Mouse (Mus musculus): ENCODE data around the gene Ptch1. TPM values are rescaled to one million over a fixed set of nuclear protein-coding genes. Genes with fewer than 3 reads are reported as not detected.

Ptch1 gene
- total and polyA plus RNA-seq, 3 experiments = 6.2 to 14.9 (median 7.4) TPM

- H3K27ac ChIP-seq (ENCODE audit: insufficient read depth, low read depth) = no peak overlapping the region
- in situ Hi-C loops (cut with MboI; ENCODE audit: low pct_ligation_motif_present, low pct_unique_long_range_greater_than_20kb, low sequenced_read_pairs) = loop anchor here (25.0 kb wide), 1 partner anchor 242 kb away; the partner anchor contains the start of gene Ercc6l2
- no peak overlapping the region for H3K4me3 ChIP-seq (replicated peaks in 1 of 3; ENCODE audit: low read depth in 2 of 3, low read length in 2 of 3, poor library complexity in 1 of 3)
- H3K36me3 ChIP-seq (replicated peaks in 1 of 2; ENCODE audit: control insufficient read depth in 1 of 2, insufficient read depth in 1 of 2, low read length in 1 of 2) = no peaks in the 10 kb centered on the region
- no peak for DNase-seq (ENCODE audit: extremely low read depth)
- TF ChIP-seq CHD2 (IDR thresholded peaks at IDR 0.05; ENCODE audit: low read length) (no peak), MEF2A (IDR thresholded peaks at IDR 0.05; ENCODE audit: borderline replicate concordance, low read depth, low read length) (no peak), NELFE (IDR thresholded peaks at IDR 0.05; ENCODE audit: low read depth, low read length) (no peak), ZC3H11A (IDR thresholded peaks at IDR 0.05; ENCODE audit: low read depth, low read length) (no peak), POLR2AphosphoS2 (IDR thresholded peaks at IDR 0.05; ENCODE audit: low read depth, low read length) (no peak), ELF1 (IDR thresholded peaks at IDR 0.05; ENCODE audit: low read depth, low read length) (no peak), GABPA (IDR thresholded peaks at IDR 0.05; ENCODE audit: insufficient replicate concordance, low read depth, low read length) (no peak), ZKSCAN1 (IDR thresholded peaks at IDR 0.05; ENCODE audit: borderline replicate concordance, low read depth, low read length) (no peak), ZNF384 (IDR thresholded peaks at IDR 0.05; ENCODE audit: low read depth, low read length) (no peak), E2F4 (IDR thresholded peaks at IDR 0.05; ENCODE audit: insufficient replicate concordance, low read depth, low read length) (no peak), JUN (IDR thresholded peaks at IDR 0.05; ENCODE audit: insufficient read depth, low read depth, low read length) (no peak), RAD21 (IDR thresholded peaks at IDR 0.05; ENCODE audit: low read depth, low read length) (no peak), KAT2A (IDR thresholded peaks at IDR 0.05; ENCODE audit: insufficient replicate concordance, low read length) (no peak), MAZ (IDR thresholded peaks at IDR 0.05; ENCODE audit: low read depth, low read length) (no peak), TBP (conservative IDR thresholded peaks at IDR 0.05; ENCODE audit: low read depth, low read length) (no peak)
- dilution Hi-C loops (cut with MboI; ENCODE audit: extremely low pct_ligation_motif_present, extremely low pct_unique_long_range_greater_than_20kb, low sequenced_read_pairs) = no loop called here
- no peaks in the 10 kb centered on the region for H3K79me2 ChIP-seq (replicated peaks; ENCODE audit: control insufficient read depth, extremely low read depth, insufficient read depth, poor library complexity, severe bottlenecking)
- H3K27me3 ChIP-seq (replicated peaks) = peaks cover 58% of the 10 kb centered on the region
- H3K4me2 ChIP-seq (ENCODE audit: insufficient read depth, low read depth, poor library complexity, severe bottlenecking) = no peak overlapping the region
- peaks cover 7 to 30% of the 10 kb centered on the region in 2 experiments for H3K4me1 ChIP-seq (ENCODE audit: control insufficient read depth in 1 of 2, insufficient read depth in 2 of 2)
- H3K9me3 ChIP-seq (replicated peaks; ENCODE audit: low read length) = no peaks in the 10 kb centered on the region
- H3K9ac ChIP-seq (ENCODE audit: insufficient read depth, low read depth) = no peak overlapping the region
These were observed 2.9 kb downstream of the Ptch1 start for GRCm38 (mm10) chr13:63570456-63570855.

DNA sequence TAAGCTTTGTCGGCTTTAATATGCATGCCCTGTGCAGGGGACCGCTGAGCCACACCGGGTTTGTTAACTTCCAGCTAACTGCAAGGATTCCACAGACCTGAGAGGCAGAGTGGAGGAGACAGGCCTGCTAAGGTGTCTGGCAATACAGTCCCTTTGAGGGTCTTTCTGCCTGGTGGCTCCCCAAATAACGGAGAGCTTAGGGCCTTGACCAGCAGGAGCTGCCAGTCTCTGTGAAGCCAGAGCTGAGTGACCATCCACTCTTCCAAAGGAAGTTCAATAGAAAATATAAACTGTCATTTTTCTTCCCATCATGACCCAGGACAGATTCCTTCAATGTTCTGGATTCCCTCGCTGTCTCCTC lies 4.0 kb downstream of the Ptch1 start:
- peaks cover 3% of the 10 kb centered on the region for H3K79me2 ChIP-seq (replicated peaks; ENCODE audit: control insufficient read depth, extremely low read depth, insufficient read depth, poor library complexity, severe bottlenecking)
- in situ Hi-C loops (cut with MboI; ENCODE audit: low pct_ligation_motif_present, low pct_unique_long_range_greater_than_20kb, low sequenced_read_pairs) (loop anchor here (25.0 kb wide), 1 partner anchor 243 kb away; the partner anchor contains the start of gene Ercc6l2), dilution Hi-C loops (cut with MboI; ENCODE audit: extremely low pct_ligation_motif_present, extremely low pct_unique_long_range_greater_than_20kb, low sequenced_read_pairs) (no loop called here)
- no peak overlapping the region for H3K4me2 ChIP-seq (ENCODE audit: insufficient read depth, low read depth, poor library complexity, severe bottlenecking)
- no peak overlapping the region for H3K27ac ChIP-seq (ENCODE audit: insufficient read depth, low read depth)
- no peak overlapping the region for H3K4me3 ChIP-seq (replicated peaks in 1 of 3; ENCODE audit: low read depth in 2 of 3, low read length in 2 of 3, poor library complexity in 1 of 3)
- H3K9me3 ChIP-seq (replicated peaks; ENCODE audit: low read length) = no peaks in the 10 kb centered on the region
- H3K27me3 ChIP-seq (replicated peaks) = peaks cover 52% of the 10 kb centered on the region
- no peak overlapping the region for H3K9ac ChIP-seq (ENCODE audit: insufficient read depth, low read depth)
- DNase-seq (ENCODE audit: extremely low read depth) = no peak
- peaks cover 7 to 30% of the 10 kb centered on the region in 2 experiments for H3K4me1 ChIP-seq (ENCODE audit: control insufficient read depth in 1 of 2, insufficient read depth in 2 of 2)
- H3K36me3 ChIP-seq (replicated peaks in 1 of 2; ENCODE audit: control insufficient read depth in 1 of 2, insufficient read depth in 1 of 2, low read length in 1 of 2) = no peaks in the 10 kb centered on the region
- no peak for TF ChIP-seq CHD2 (IDR thresholded peaks at IDR 0.05; ENCODE audit: low read length)
- no peak for TF ChIP-seq NRF1 (IDR thresholded peaks at IDR 0.05; ENCODE audit: low read depth, low read length)
- TF ChIP-seq E2F4 (IDR thresholded peaks at IDR 0.05; ENCODE audit: insufficient replicate concordance, low read depth, low read length) = no peak
- TF ChIP-seq EP300 (IDR thresholded peaks at IDR 0.05; ENCODE audit: low read length) = no peak
- TF ChIP-seq ZMIZ1 (IDR thresholded peaks at IDR 0.05; ENCODE audit: low read depth, low read length) = no peak
- TF ChIP-seq HCFC1 (IDR thresholded peaks at IDR 0.05; ENCODE audit: low read depth, low read length) = no peak
- no peak for TF ChIP-seq CTCF (conservative IDR thresholded peaks at IDR 0.05 in 1 of 2, IDR thresholded peaks at IDR 0.05 in 1 of 2; ENCODE audit: low read depth in 2 of 2, low read length in 2 of 2)
- TF ChIP-seq RAD21 (IDR thresholded peaks at IDR 0.05; ENCODE audit: low read depth, low read length) = no peak
- no peak for TF ChIP-seq CHD1 (IDR thresholded peaks at IDR 0.05; ENCODE audit: low read depth, low read length)
- TF ChIP-seq MEF2A (IDR thresholded peaks at IDR 0.05; ENCODE audit: borderline replicate concordance, low read depth, low read length) = no peak
- TF ChIP-seq ZKSCAN1 (IDR thresholded peaks at IDR 0.05; ENCODE audit: borderline replicate concordance, low read depth, low read length) = no peak
- TF ChIP-seq UBTF (IDR thresholded peaks at IDR 0.05; ENCODE audit: low read depth, low read length) = no peak
- no peak for TF ChIP-seq ELF1 (IDR thresholded peaks at IDR 0.05; ENCODE audit: low read depth, low read length)
- no peak for TF ChIP-seq GABPA (IDR thresholded peaks at IDR 0.05; ENCODE audit: insufficient replicate concordance, low read depth, low read length)
- TF ChIP-seq PAX5 (IDR thresholded peaks at IDR 0.05; ENCODE audit: low read length) = no peak
- no peak for TF ChIP-seq SIN3A (IDR thresholded peaks at IDR 0.05; ENCODE audit: low read length)
- no peak for TF ChIP-seq IRF4 (IDR thresholded peaks at IDR 0.05; ENCODE audit: low read depth, low read length)

All from CH12.LX (cell line).